8 mouse cellular contexts compared by ENCODE assay signal in genomic region chr7:44360792-44361301, GRCm38 (mm10). TPM values are rescaled to one million over a fixed set of nuclear protein-coding genes. Genes with fewer than 3 reads are reported as not detected.
DNase-seq lines count a peak whose midpoint lies in the region; ATAC-seq and TF ChIP-seq lines count a peak whose summit lies in the region.

No protein-coding gene starts in this region.

- peak overlapping the region; percentile 55 for H3K4me3 ChIP-seq in heart, embryonic 16.5 days (ENCODE audit: low read length)
- H3K4me3 ChIP-seq in E14TG2a.4 (replicated peaks; ENCODE audit: low read length) = peak overlapping the region; percentile 84
- peak overlapping the region; percentile 51 for H3K4me3 ChIP-seq in intestine, embryonic 15.5 days (replicated peaks)
- H3K4me3 ChIP-seq in neural tube, embryonic 14.5 days (ENCODE audit: low read depth, low read length) = peak overlapping the region; percentile 43

- H3K4me1 ChIP-seq in heart, embryonic 16.5 days (ENCODE audit: control insufficient read depth, insufficient read depth, low read length) = peaks cover 17% of the 10 kb centered on the region
- peaks cover 42% of the 10 kb centered on the region for H3K4me1 ChIP-seq in E14TG2a.4 (replicated peaks; ENCODE audit: low read depth, low read length)
- peaks cover 28% of the 10 kb centered on the region for H3K4me1 ChIP-seq in intestine, embryonic 15.5 days (replicated peaks)
- peaks cover 12% of the 10 kb centered on the region for H3K4me1 ChIP-seq in neural tube, embryonic 14.5 days (ENCODE audit: control insufficient read depth, insufficient read depth, low read length)

- no peak overlapping the region for H3K27ac ChIP-seq in heart, embryonic 16.5 days (ENCODE audit: low read length)
- H3K27ac ChIP-seq in intestine, embryonic 15.5 days = no peak overlapping the region
- H3K27ac ChIP-seq in neural tube, embryonic 14.5 days (ENCODE audit: low read depth, low read length) = peak overlapping the region; percentile 89

- WGBS in heart, embryonic 16.5 days = 11% methylated on average over 21 of the region's 21 CpGs
- WGBS in intestine, embryonic 15.5 days = 5% methylated on average over 21 of the region's 21 CpGs
- 4% methylated on average over 21 of the region's 21 CpGs for WGBS in neural tube, embryonic 14.5 days

- no peaks in the 10 kb centered on the region for H3K36me3 ChIP-seq in heart, embryonic 16.5 days (ENCODE audit: control insufficient read depth, insufficient read depth)
- no peaks in the 10 kb centered on the region for H3K36me3 ChIP-seq in E14TG2a.4 (ENCODE audit: insufficient read depth, low read length)
- H3K36me3 ChIP-seq in intestine, embryonic 15.5 days = no peaks in the 10 kb centered on the region
- no peaks in the 10 kb centered on the region for H3K36me3 ChIP-seq in neural tube, embryonic 14.5 days (ENCODE audit: control insufficient read depth, insufficient read depth, low read length)

- no peak for DNase-seq in heart, adult 8-10 months (ENCODE audit: low spot score)
- peak; percentile 62 to 71 for DNase-seq in cerebellum, postnatal 14 days
- DNase-seq in thymus, postnatal 4 days = no peak
- DNase-seq in thymus, adult 18-20 months = no peak

- no peaks in the 10 kb centered on the region for H3K9me3 ChIP-seq in heart, embryonic 16.5 days (replicated peaks; ENCODE audit: control insufficient read depth, low read length)
- H3K9me3 ChIP-seq in E14TG2a.4 (ENCODE audit: low read length) = no peaks in the 10 kb centered on the region
- no peaks in the 10 kb centered on the region for H3K9me3 ChIP-seq in intestine, embryonic 15.5 days
- H3K9me3 ChIP-seq in neural tube, embryonic 14.5 days (ENCODE audit: control insufficient read depth, low read length) = no peaks in the 10 kb centered on the region

- peak overlapping the region; percentile 75 for H3K4me2 ChIP-seq in heart, embryonic 16.5 days (ENCODE audit: low read depth, low read length)
- H3K4me2 ChIP-seq in intestine, embryonic 15.5 days (replicated peaks) = peak overlapping the region; percentile 91
- H3K4me2 ChIP-seq in neural tube, embryonic 14.5 days (ENCODE audit: low read depth, low read length) = peak overlapping the region; percentile 80

- no peak overlapping the region for H3K9ac ChIP-seq in heart, embryonic 16.5 days (ENCODE audit: low read length)
- H3K9ac ChIP-seq in intestine, embryonic 15.5 days = no peak overlapping the region
- peak overlapping the region; percentile 69; the same call in 1 of the 2 replicates for H3K9ac ChIP-seq in neural tube, embryonic 14.5 days (replicated peaks; ENCODE audit: low read depth, low read length)

- peaks cover 33% of the 10 kb centered on the region for H3K27me3 ChIP-seq in heart, embryonic 16.5 days (ENCODE audit: control insufficient read depth, insufficient read depth, low read length)
- peaks cover 45% of the 10 kb centered on the region for H3K27me3 ChIP-seq in E14TG2a.4 (ENCODE audit: insufficient read depth, low read length)
- peaks cover 47% of the 10 kb centered on the region for H3K27me3 ChIP-seq in intestine, embryonic 15.5 days (replicated peaks)
- H3K27me3 ChIP-seq in neural tube, embryonic 14.5 days (ENCODE audit: control insufficient read depth, insufficient read depth, low read length) = no peaks in the 10 kb centered on the region

- 0 out of 2 replicates have a peak, but pooled peaks have one; percentile 6 for ATAC-seq in heart, embryonic 16.5 days (replicated peaks; ENCODE audit: extremely low read depth, insufficient read depth, low FRiP score)
- ATAC-seq in intestine, embryonic 15.5 days = peak; percentile 15; the same call in 1 of the 2 replicates
- peak; percentile 41 for ATAC-seq in neural tube, embryonic 14.5 days (ENCODE audit: low read depth)

- no peak for TF ChIP-seq CTCF in E14TG2a.4 (conservative IDR thresholded peaks at IDR 0.05; ENCODE audit: low read length)

RNA-seq across cellular contexts. Expression of gene Syt3, which starts 23.1 kb away (rescaled TPM):
- polyA plus RNA-seq in heart, embryonic 16.5 days (2015; fragmentation: Nextera tagmentation; extraction: Ambion mirVana) = 0.62 and 0.70 TPM in 2 replicates
- 1 to 10 TPM; 2.4 to 3.7 (median 3.1) TPM for total RNA-seq in heart, adult 8-10 months (2022)
- 0.90 and 1.9 TPM in 2 replicates for polyA plus RNA-seq in intestine, embryonic 15.5 days (2015; fragmentation: Nextera tagmentation; extraction: Ambion mirVana)
- polyA plus RNA-seq in neural tube, embryonic 14.5 days (2014; fragmentation: Nextera tagmentation; extraction: Ambion mirVana) = 52.7 and 68.4 TPM in 2 replicates

RNA-seq across cellular contexts. Expression of gene 1700008O03Rik, which starts 24.8 kb away (rescaled TPM):
- 0.32 and 0.41 TPM in 2 replicates for polyA plus RNA-seq in heart, embryonic 16.5 days (2015; fragmentation: Nextera tagmentation; extraction: Ambion mirVana)
- total RNA-seq in heart, adult 8-10 months (2022) = under 1 TPM in 1 of 4 experiments, not detected in 3; 0.46 TPM
- 0.48 and 0.99 TPM in 2 replicates for polyA plus RNA-seq in intestine, embryonic 15.5 days (2015; fragmentation: Nextera tagmentation; extraction: Ambion mirVana)
- polyA plus RNA-seq in neural tube, embryonic 14.5 days (2014; fragmentation: Nextera tagmentation; extraction: Ambion mirVana) = 2.0 and 2.6 TPM in 2 replicates

RNA-seq across cellular contexts. Expression of gene Shank1, which starts 50.8 kb away (rescaled TPM):
- 0.55 and 0.66 TPM in 2 replicates for polyA plus RNA-seq in heart, embryonic 16.5 days (2015; fragmentation: Nextera tagmentation; extraction: Ambion mirVana)
- total RNA-seq in heart, adult 8-10 months (2022) = 1 to 10 TPM; 1.8 to 4.7 (median 3.3) TPM
- polyA plus RNA-seq in intestine, embryonic 15.5 days (2015; fragmentation: Nextera tagmentation; extraction: Ambion mirVana) = 1.7 and 1.9 TPM in 2 replicates
- polyA plus RNA-seq in neural tube, embryonic 14.5 days (2014; fragmentation: Nextera tagmentation; extraction: Ambion mirVana) = 39.9 and 62.7 TPM in 2 replicates

RNA-seq across cellular contexts. Expression of gene Clec11a, which starts 54.1 kb away (rescaled TPM):
- polyA plus RNA-seq in heart, embryonic 16.5 days (2015; fragmentation: Nextera tagmentation; extraction: Ambion mirVana) = 1.4 and 1.8 TPM in 2 replicates
- total RNA-seq in heart, adult 8-10 months (2022) = 1 to 10 TPM in 1 of 4 experiments, under 1 TPM in 3; 0.41 to 1.2 (median 0.67) TPM
- polyA plus RNA-seq in intestine, embryonic 15.5 days (2015; fragmentation: Nextera tagmentation; extraction: Ambion mirVana) = 7.2 and 8.0 TPM in 2 replicates
- 2.8 and 4.6 TPM in 2 replicates for polyA plus RNA-seq in neural tube, embryonic 14.5 days (2014; fragmentation: Nextera tagmentation; extraction: Ambion mirVana)

Comparison
In these comparisons a context has a peak if more than half of its experiments do, and no peak if none do; other contexts are left out.
1. DNase-seq: peak in cerebellum, postnatal 14 days (2 of 2); none in heart, adult 8-10 months (single experiment), thymus, postnatal 4 days (single experiment) and thymus, adult 18-20 months (0 of 2).
2. RNA of gene Syt3, which starts 23.1 kb away (polyA plus RNA-seq): 52.7 to 68.4 TPM in neural tube, embryonic 14.5 days; 0.90 to 1.9 TPM in intestine, embryonic 15.5 days and 0.62 to 0.70 TPM in heart, embryonic 16.5 days; every median in the first group is over 10 times any median in the second.
3. RNA of gene Shank1, which starts 50.8 kb away (polyA plus RNA-seq): 39.9 to 62.7 TPM in neural tube, embryonic 14.5 days; 1.7 to 1.9 TPM in intestine, embryonic 15.5 days and 0.55 to 0.66 TPM in heart, embryonic 16.5 days; every median in the first group is over 10 times any median in the second.
4. Peak in every context shown above with its lines, with median percentiles within 50 percentile points of each other: ATAC-seq, H3K4me2 ChIP-seq and H3K4me3 ChIP-seq.